Mouse (Mus musculus): ENCODE measurements around the gene Tdgf1. TPM values are rescaled to one million over a fixed set of nuclear protein-coding genes. Genes with fewer than 3 reads are reported as not detected.

Gene Tdgf1
- total RNA-seq, 1 experiment, result 904 TPM

- no peak overlapping the region for H3K9ac ChIP-seq (ENCODE audit: insufficient read depth, low read depth, low read length, poor library complexity, severe bottlenecking)
- peaks cover 2% of the 10 kb centered on the region; the same call in 1 of the 2 replicates for H3K36me3 ChIP-seq (ENCODE audit: control insufficient read depth, insufficient read depth, low read length, poor library complexity, severe bottlenecking)
- H3K4me3 ChIP-seq (ENCODE audit: insufficient read depth in 1 of 2, low read depth in 1 of 2, low read length in 2 of 2, poor library complexity in 1 of 2, severe bottlenecking in 1 of 2), result no peak overlapping the region
- no peaks in the 10 kb centered on the region for H3K9me3 ChIP-seq (ENCODE audit: control insufficient read depth, insufficient read depth, low read depth, low read length)
- in situ Hi-C loops (cut with MboI; ENCODE audit: low sequenced_read_pairs in 2 of 2, unreplicated experiment in 2 of 2), result no loop called here
- H3K4me1 ChIP-seq (ENCODE audit: control insufficient read depth in 2 of 2, insufficient read depth in 2 of 2, low read length in 2 of 2, poor library complexity in 1 of 2), result peaks cover 6 to 18% of the 10 kb centered on the region in 2 experiments
- no peak for DNase-seq (ENCODE audit: low read depth, low spot score)
- no peak for TF ChIP-seq MAFK (IDR thresholded peaks at IDR 0.05; ENCODE audit: insufficient read depth, low read depth, low read length)
- no peak for TF ChIP-seq HCFC1 (IDR thresholded peaks at IDR 0.05; ENCODE audit: borderline replicate concordance, insufficient read depth, low read length)
- no peak for TF ChIP-seq ZC3H11A (IDR thresholded peaks at IDR 0.05; ENCODE audit: borderline replicate concordance, low read depth, low read length)
- no peak for TF ChIP-seq ZNF384 (IDR thresholded peaks at IDR 0.05; ENCODE audit: low read depth, low read length)
- TF ChIP-seq CHD2 (IDR thresholded peaks at IDR 0.05; ENCODE audit: low read depth, low read length), result no peak
- no peak overlapping the region for H3K27ac ChIP-seq (ENCODE audit: insufficient read depth, low read depth, low read length, poor library complexity, severe bottlenecking)
Measured at GRCm38 (mm10) chr9:110985541-110985940, 39.6 kb upstream of the Tdgf1 start.

GRCm38 (mm10) chr9:110984096-110984495 lies 38.1 kb upstream of the Tdgf1 start:
- Histone ChIP-seq H3K4me3 (ENCODE audit: insufficient read depth in 1 of 2, low read depth in 1 of 2, low read length in 2 of 2, poor library complexity in 1 of 2, severe bottlenecking in 1 of 2) (no peak overlapping the region), H3K9ac (ENCODE audit: insufficient read depth, low read depth, low read length, poor library complexity, severe bottlenecking) (no peak overlapping the region), H3K9me3 (ENCODE audit: control insufficient read depth, insufficient read depth, low read depth, low read length) (no peaks in the 10 kb centered on the region), H3K36me3 (ENCODE audit: control insufficient read depth, insufficient read depth, low read length, poor library complexity, severe bottlenecking) (peaks cover 5% of the 10 kb centered on the region), H3K4me1 (ENCODE audit: control insufficient read depth in 2 of 2, insufficient read depth in 2 of 2, low read length in 2 of 2, poor library complexity in 1 of 2) (peaks cover 6 to 14% of the 10 kb centered on the region in 2 experiments; a peak in 3 of 4 replicates), H3K27ac (ENCODE audit: insufficient read depth, low read depth, low read length, poor library complexity, severe bottlenecking) (no peak overlapping the region)
- TF ChIP-seq HCFC1 (IDR thresholded peaks at IDR 0.05; ENCODE audit: borderline replicate concordance, insufficient read depth, low read length), result no peak
- no peak for TF ChIP-seq ZNF384 (IDR thresholded peaks at IDR 0.05; ENCODE audit: low read depth, low read length)
- TF ChIP-seq CHD2 (IDR thresholded peaks at IDR 0.05; ENCODE audit: low read depth, low read length), result no peak
- TF ChIP-seq MAFK (IDR thresholded peaks at IDR 0.05; ENCODE audit: insufficient read depth, low read depth, low read length), result no peak
- no peak for TF ChIP-seq ZC3H11A (IDR thresholded peaks at IDR 0.05; ENCODE audit: borderline replicate concordance, low read depth, low read length)
- in situ Hi-C loops (cut with MboI; ENCODE audit: low sequenced_read_pairs in 2 of 2, unreplicated experiment in 2 of 2), result no loop called here
- DNase-seq (ENCODE audit: low read depth, low spot score), result no peak

- peaks cover 5% of the 10 kb centered on the region for H3K36me3 ChIP-seq (ENCODE audit: control insufficient read depth, insufficient read depth, low read length, poor library complexity, severe bottlenecking)
- H3K27ac ChIP-seq (ENCODE audit: insufficient read depth, low read depth, low read length, poor library complexity, severe bottlenecking), result no peak overlapping the region
- TF ChIP-seq HCFC1 (IDR thresholded peaks at IDR 0.05; ENCODE audit: borderline replicate concordance, insufficient read depth, low read length) (no peak), ZC3H11A (IDR thresholded peaks at IDR 0.05; ENCODE audit: borderline replicate concordance, low read depth, low read length) (no peak), ZNF384 (IDR thresholded peaks at IDR 0.05; ENCODE audit: low read depth, low read length) (no peak)
- peaks cover 4 to 11% of the 10 kb centered on the region in 2 experiments; a peak in 2 of 4 replicates for H3K4me1 ChIP-seq (ENCODE audit: control insufficient read depth in 2 of 2, insufficient read depth in 2 of 2, low read length in 2 of 2, poor library complexity in 1 of 2)
- no peak for DNase-seq (ENCODE audit: low read depth, low spot score)
- H3K9ac ChIP-seq (ENCODE audit: insufficient read depth, low read depth, low read length, poor library complexity, severe bottlenecking), result no peak overlapping the region
- H3K4me3 ChIP-seq (ENCODE audit: insufficient read depth in 1 of 2, low read depth in 1 of 2, low read length in 2 of 2, poor library complexity in 1 of 2, severe bottlenecking in 1 of 2), result no peak overlapping the region
- H3K9me3 ChIP-seq (ENCODE audit: control insufficient read depth, insufficient read depth, low read depth, low read length), result no peaks in the 10 kb centered on the region
- in situ Hi-C loops (cut with MboI; ENCODE audit: low sequenced_read_pairs in 2 of 2, unreplicated experiment in 2 of 2), result no loop called here
Measured at GRCm38 (mm10) chr9:110982351-110982750, 36.4 kb upstream of the Tdgf1 start.

- peak overlapping the region; percentile 65 to 78 for H3K4me3 ChIP-seq (ENCODE audit: insufficient read depth in 1 of 2, low read depth in 1 of 2, low read length in 2 of 2, poor library complexity in 1 of 2, severe bottlenecking in 1 of 2)
- TF ChIP-seq MAFK (IDR thresholded peaks at IDR 0.05; ENCODE audit: insufficient read depth, low read depth, low read length) (no peak), HCFC1 (IDR thresholded peaks at IDR 0.05; ENCODE audit: borderline replicate concordance, insufficient read depth, low read length) (no peak), ZC3H11A (IDR thresholded peaks at IDR 0.05; ENCODE audit: borderline replicate concordance, low read depth, low read length) (no peak), CHD2 (IDR thresholded peaks at IDR 0.05; ENCODE audit: low read depth, low read length) (no peak), ZNF384 (IDR thresholded peaks at IDR 0.05; ENCODE audit: low read depth, low read length) (no peak)
- H3K36me3 ChIP-seq (ENCODE audit: control insufficient read depth, insufficient read depth, low read length, poor library complexity, severe bottlenecking), result peaks cover 12% of the 10 kb centered on the region
- H3K27ac ChIP-seq (ENCODE audit: insufficient read depth, low read depth, low read length, poor library complexity, severe bottlenecking), result no peak overlapping the region
- H3K4me1 ChIP-seq (ENCODE audit: control insufficient read depth in 2 of 2, insufficient read depth in 2 of 2, low read length in 2 of 2, poor library complexity in 1 of 2), result peaks cover 4 to 8% of the 10 kb centered on the region in 2 experiments; a peak in 2 of 4 replicates
- peak overlapping the region; percentile 42; the same call in 1 of the 2 replicates for H3K9ac ChIP-seq (ENCODE audit: insufficient read depth, low read depth, low read length, poor library complexity, severe bottlenecking)
- DNase-seq (ENCODE audit: low read depth, low spot score), result peak; percentile 54
- H3K9me3 ChIP-seq (ENCODE audit: control insufficient read depth, insufficient read depth, low read depth, low read length), result no peaks in the 10 kb centered on the region
- in situ Hi-C loops (cut with MboI; ENCODE audit: low sequenced_read_pairs in 2 of 2, unreplicated experiment in 2 of 2), result no loop called here
Measured at GRCm38 (mm10) chr9:110979411-110979810, 33.5 kb upstream of the Tdgf1 start.

GRCm38 (mm10) chr9:110965910-110966231 lies 19.9 kb upstream of the Tdgf1 start:
- Histone ChIP-seq H3K36me3 (ENCODE audit: control insufficient read depth, insufficient read depth, low read length, poor library complexity, severe bottlenecking) (peaks cover 3% of the 10 kb centered on the region), H3K4me3 (ENCODE audit: insufficient read depth in 1 of 2, low read depth in 1 of 2, low read length in 2 of 2, poor library complexity in 1 of 2, severe bottlenecking in 1 of 2) (peak overlapping the region in 1 of 2 experiments; percentile 55; a peak in 2 of 4 replicates), H3K9me3 (ENCODE audit: control insufficient read depth, insufficient read depth, low read depth, low read length) (no peaks in the 10 kb centered on the region), H3K27ac (ENCODE audit: insufficient read depth, low read depth, low read length, poor library complexity, severe bottlenecking) (no peak overlapping the region; the same call in 1 of the 2 replicates), H3K4me1 (ENCODE audit: control insufficient read depth in 2 of 2, insufficient read depth in 2 of 2, low read length in 2 of 2, poor library complexity in 1 of 2) (peaks cover 2 to 8% of the 10 kb centered on the region in 2 experiments), H3K9ac (ENCODE audit: insufficient read depth, low read depth, low read length, poor library complexity, severe bottlenecking) (peak overlapping the region; percentile 82; the same call in 1 of the 2 replicates)
- no peak for TF ChIP-seq ZC3H11A (IDR thresholded peaks at IDR 0.05; ENCODE audit: borderline replicate concordance, low read depth, low read length)
- TF ChIP-seq HCFC1 (IDR thresholded peaks at IDR 0.05; ENCODE audit: borderline replicate concordance, insufficient read depth, low read length), result no peak
- TF ChIP-seq CHD2 (IDR thresholded peaks at IDR 0.05; ENCODE audit: low read depth, low read length), result no peak
- no peak for TF ChIP-seq ZNF384 (IDR thresholded peaks at IDR 0.05; ENCODE audit: low read depth, low read length)
- TF ChIP-seq MAFK (IDR thresholded peaks at IDR 0.05; ENCODE audit: insufficient read depth, low read depth, low read length), result no peak
- no peak for DNase-seq (ENCODE audit: low read depth, low spot score)
- in situ Hi-C loops (cut with MboI; ENCODE audit: low sequenced_read_pairs in 2 of 2, unreplicated experiment in 2 of 2), result no loop called here
